Mouse (Mus musculus): ENCODE data around the gene Prpsap2. TPM values are rescaled to one million over a fixed set of nuclear protein-coding genes. Genes with fewer than 3 reads are reported as not detected.

Gene Prpsap2
- total and polyA plus RNA-seq, 2 experiments: 6.0 to 12.6 TPM

DNA sequence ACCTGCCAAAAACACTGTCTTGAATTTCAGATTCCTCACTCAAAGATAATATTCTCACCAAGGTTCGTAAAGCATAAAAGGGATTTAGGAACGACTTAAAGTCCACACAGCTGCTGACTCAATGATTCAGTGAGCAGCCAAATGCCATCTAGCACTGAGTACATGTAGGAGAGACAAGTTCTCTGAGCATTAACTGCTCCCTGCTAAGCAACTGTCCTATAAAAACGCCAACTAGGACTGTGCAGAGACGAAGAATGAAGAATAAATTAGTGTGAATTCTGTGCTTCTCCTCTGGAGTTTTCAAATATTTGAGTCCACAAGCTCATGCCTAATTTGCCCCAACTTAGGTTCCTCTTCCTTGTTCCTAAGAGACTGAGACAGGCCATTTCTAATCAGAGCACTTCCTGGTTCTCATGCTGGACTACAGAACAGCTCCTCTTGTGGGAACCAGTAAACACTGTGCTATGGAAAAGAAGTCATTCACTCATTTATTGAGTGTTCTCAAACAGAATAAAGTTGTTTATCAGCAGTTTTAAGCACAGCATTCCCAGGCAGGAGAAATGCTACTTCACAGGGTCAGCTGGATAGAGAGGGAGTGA, 12.8 kb upstream of the Prpsap2 start:
- Histone ChIP-seq H3K27me3 (ENCODE audit: control insufficient read depth, insufficient read depth, low read length) (no peaks in the 10 kb centered on the region), H3K27ac (replicated peaks; ENCODE audit: insufficient read depth, low read depth, low read length) (no peak overlapping the region), H3K79me2 (ENCODE audit: control insufficient read depth, insufficient read depth, low read length) (no peaks in the 10 kb centered on the region), H3K36me3 (ENCODE audit: control insufficient read depth, insufficient read depth, low read length) (peaks cover 50% of the 10 kb centered on the region), H3K9ac (ENCODE audit: low read depth, low read length) (no peak overlapping the region), H3K4me1 (ENCODE audit: control insufficient read depth, insufficient read depth, low read length) (no peaks in the 10 kb centered on the region), H3K4me3 (ENCODE audit: insufficient read depth, low read depth, low read length) (no peak overlapping the region)
- 88% methylated on average over 4 of the region's 4 CpGs for WGBS
- TF ChIP-seq CTCF (IDR thresholded peaks at IDR 0.05; ENCODE audit: low read depth, low read length): no peak
- TF ChIP-seq POLR2A (IDR thresholded peaks at IDR 0.05; ENCODE audit: extremely low read depth, insufficient read depth, low read length): no peak
- peak; percentile 31 for DNase-seq (ENCODE audit: extremely low read depth, low read depth, low spot score)

DNA sequence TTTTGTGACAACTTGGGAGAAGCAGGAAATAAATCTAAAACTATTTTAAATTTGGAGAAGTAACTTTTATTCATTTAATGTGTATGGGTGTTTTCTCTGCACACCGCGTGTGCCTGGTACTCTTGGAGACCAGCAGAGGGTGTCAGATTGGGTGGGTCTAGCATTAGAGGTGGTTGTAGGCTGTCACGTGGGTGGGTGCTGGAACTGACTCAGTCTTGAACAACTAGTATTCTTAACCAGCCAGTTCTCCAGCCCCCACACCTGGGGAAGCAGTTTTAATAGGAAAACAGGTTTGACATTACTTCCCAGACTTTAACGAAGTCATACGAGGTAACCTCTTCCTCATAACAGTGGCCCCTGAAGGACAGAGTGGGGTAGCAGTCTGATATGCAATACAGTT, 1.4 kb downstream of the Prpsap2 start:
- TF ChIP-seq POLR2A (IDR thresholded peaks at IDR 0.05; ENCODE audit: extremely low read depth, insufficient read depth, low read length): no peak
- TF ChIP-seq CTCF (IDR thresholded peaks at IDR 0.05; ENCODE audit: low read depth, low read length): no peak
- Histone ChIP-seq H3K36me3 (ENCODE audit: control insufficient read depth, insufficient read depth, low read length) (peaks cover 5% of the 10 kb centered on the region), H3K4me1 (ENCODE audit: control insufficient read depth, insufficient read depth, low read length) (no peaks in the 10 kb centered on the region; the same call in 1 of the 2 replicates), H3K27ac (replicated peaks; ENCODE audit: insufficient read depth, low read depth, low read length) (no peak overlapping the region), H3K79me2 (ENCODE audit: control insufficient read depth, insufficient read depth, low read length) (peaks cover 6% of the 10 kb centered on the region; the same call in 1 of the 2 replicates), H3K4me3 (ENCODE audit: insufficient read depth, low read depth, low read length) (no peak overlapping the region), H3K27me3 (ENCODE audit: control insufficient read depth, insufficient read depth, low read length) (no peaks in the 10 kb centered on the region), H3K9ac (ENCODE audit: low read depth, low read length) (no peak overlapping the region)
- 83% methylated on average over 5 of the region's 5 CpGs for WGBS
- DNase-seq (ENCODE audit: extremely low read depth, low read depth, low spot score): no peak

DNA sequence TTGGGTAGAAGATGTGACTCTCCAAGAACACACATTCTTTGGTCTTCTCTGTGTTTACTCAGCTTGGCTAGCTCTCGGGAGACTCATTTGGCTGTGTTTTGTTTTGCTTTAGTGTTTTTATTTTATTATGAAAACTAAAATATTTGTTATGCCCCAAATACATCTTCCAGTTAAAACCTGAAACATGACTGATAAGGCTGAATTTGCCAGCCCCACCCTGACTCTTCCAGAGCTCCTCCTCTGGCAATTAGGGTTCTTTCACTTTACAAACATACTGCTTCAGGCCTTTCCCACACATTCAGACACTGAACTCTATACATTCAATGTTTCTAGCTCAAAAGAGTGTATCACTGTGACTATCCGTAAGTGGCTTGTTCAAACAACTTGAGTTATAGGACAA, 4.7 kb downstream of the Prpsap2 start:
- Histone ChIP-seq H3K4me1 (ENCODE audit: control insufficient read depth, insufficient read depth, low read length) (no peaks in the 10 kb centered on the region; the same call in none of the 2 replicates), H3K9ac (ENCODE audit: low read depth, low read length) (no peak overlapping the region), H3K36me3 (ENCODE audit: control insufficient read depth, insufficient read depth, low read length) (peaks cover 21% of the 10 kb centered on the region), H3K4me3 (ENCODE audit: insufficient read depth, low read depth, low read length) (no peak overlapping the region), H3K79me2 (ENCODE audit: control insufficient read depth, insufficient read depth, low read length) (peaks cover 6% of the 10 kb centered on the region; the same call in 1 of the 2 replicates), H3K27me3 (ENCODE audit: control insufficient read depth, insufficient read depth, low read length) (no peaks in the 10 kb centered on the region), H3K27ac (replicated peaks; ENCODE audit: insufficient read depth, low read depth, low read length) (no peak overlapping the region)
- DNase-seq (ENCODE audit: extremely low read depth, low read depth, low spot score): no peak
- TF ChIP-seq POLR2A (IDR thresholded peaks at IDR 0.05; ENCODE audit: extremely low read depth, insufficient read depth, low read length): no peak
- no peak for TF ChIP-seq CTCF (IDR thresholded peaks at IDR 0.05; ENCODE audit: low read depth, low read length)
- 66% methylated on average over 2 of the region's 2 CpGs for WGBS

DNA sequence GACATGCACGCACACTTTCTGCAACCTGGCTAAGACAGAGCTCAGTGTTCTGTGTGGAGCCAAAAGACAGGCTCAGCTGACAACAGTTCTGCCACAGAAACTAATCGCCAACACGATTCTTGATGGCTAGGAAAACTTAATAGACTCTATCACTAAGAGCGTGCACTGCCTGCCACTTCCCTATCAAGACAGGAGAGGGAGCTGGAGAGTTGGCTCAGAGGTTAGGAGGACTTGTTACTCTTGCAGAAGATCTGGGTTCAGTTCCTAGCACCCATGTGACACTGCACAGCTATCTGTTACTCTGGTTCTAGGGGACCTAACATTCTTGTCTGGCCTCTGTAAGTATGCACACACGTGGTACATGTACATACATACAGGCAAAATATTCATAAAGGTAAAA, 10.3 kb downstream of the Prpsap2 start:
- TF ChIP-seq POLR2A (IDR thresholded peaks at IDR 0.05; ENCODE audit: extremely low read depth, insufficient read depth, low read length): no peak
- TF ChIP-seq CTCF (IDR thresholded peaks at IDR 0.05; ENCODE audit: low read depth, low read length): peak; percentile 52; the same call in 1 of the 2 replicates
- Histone ChIP-seq H3K4me3 (ENCODE audit: insufficient read depth, low read depth, low read length) (no peak overlapping the region), H3K79me2 (ENCODE audit: control insufficient read depth, insufficient read depth, low read length) (no peaks in the 10 kb centered on the region; the same call in 1 of the 2 replicates), H3K9ac (ENCODE audit: low read depth, low read length) (no peak overlapping the region), H3K27me3 (ENCODE audit: control insufficient read depth, insufficient read depth, low read length) (no peaks in the 10 kb centered on the region), H3K27ac (replicated peaks; ENCODE audit: insufficient read depth, low read depth, low read length) (no peak overlapping the region), H3K36me3 (ENCODE audit: control insufficient read depth, insufficient read depth, low read length) (peaks cover 47% of the 10 kb centered on the region), H3K4me1 (ENCODE audit: control insufficient read depth, insufficient read depth, low read length) (no peaks in the 10 kb centered on the region; the same call in 1 of the 2 replicates)
- 83% methylated on average over 5 of the region's 5 CpGs for WGBS
- peak; percentile 39 for DNase-seq (ENCODE audit: extremely low read depth, low read depth, low spot score)

DNA sequence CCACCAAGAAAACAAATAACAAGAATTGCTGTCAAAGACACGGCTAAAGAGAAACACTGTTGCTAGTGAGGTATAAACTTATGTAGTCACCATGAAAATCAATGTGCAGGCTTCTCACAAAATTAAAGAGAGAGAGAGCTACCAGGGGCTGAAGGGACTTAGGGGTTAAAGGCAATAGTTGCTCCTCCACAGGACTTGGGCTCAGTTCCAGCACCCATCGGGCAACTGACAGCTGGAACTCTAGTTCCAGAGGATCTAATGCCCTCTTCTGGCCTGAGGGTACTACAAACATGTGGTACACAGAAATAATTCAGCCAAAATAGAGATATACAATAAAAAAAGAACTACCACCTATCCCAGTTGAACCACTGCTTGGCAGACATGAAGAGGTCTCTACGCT, 14.7 kb downstream of the Prpsap2 start:
- DNase-seq (ENCODE audit: extremely low read depth, low read depth, low spot score): no peak
- Histone ChIP-seq H3K9ac (ENCODE audit: low read depth, low read length) (no peak overlapping the region), H3K36me3 (ENCODE audit: control insufficient read depth, insufficient read depth, low read length) (peaks cover 55% of the 10 kb centered on the region), H3K27me3 (ENCODE audit: control insufficient read depth, insufficient read depth, low read length) (no peaks in the 10 kb centered on the region), H3K4me1 (ENCODE audit: control insufficient read depth, insufficient read depth, low read length) (no peaks in the 10 kb centered on the region), H3K27ac (replicated peaks; ENCODE audit: insufficient read depth, low read depth, low read length) (no peak overlapping the region), H3K4me3 (ENCODE audit: insufficient read depth, low read depth, low read length) (no peak overlapping the region), H3K79me2 (ENCODE audit: control insufficient read depth, insufficient read depth, low read length) (no peaks in the 10 kb centered on the region)
- TF ChIP-seq POLR2A (IDR thresholded peaks at IDR 0.05; ENCODE audit: extremely low read depth, insufficient read depth, low read length) (no peak), CTCF (IDR thresholded peaks at IDR 0.05; ENCODE audit: low read depth, low read length) (no peak)
- 59% methylated on average over 3 of the region's 3 CpGs for WGBS

DNA sequence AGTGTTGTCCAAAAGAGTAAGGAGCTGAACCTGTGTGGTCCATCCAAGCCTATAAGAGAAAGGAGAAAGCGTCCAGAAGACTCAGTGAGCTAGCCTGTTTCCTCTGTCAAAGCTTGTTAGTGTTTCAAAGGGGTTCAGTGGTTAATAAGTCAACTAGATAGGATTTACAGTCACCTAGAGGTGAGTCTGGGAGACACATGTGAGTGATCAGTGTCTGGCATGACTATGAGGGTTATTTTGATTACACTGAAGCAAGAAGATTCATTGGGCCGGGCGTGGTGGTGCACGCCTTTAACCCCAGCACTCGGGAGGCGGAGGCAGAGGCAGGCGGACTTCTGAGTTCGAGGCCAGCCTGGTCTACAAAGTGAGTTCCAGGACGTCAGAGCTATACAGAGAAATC, 16.1 kb downstream of the Prpsap2 start:
- no peak for DNase-seq (ENCODE audit: extremely low read depth, low read depth, low spot score)
- TF ChIP-seq POLR2A (IDR thresholded peaks at IDR 0.05; ENCODE audit: extremely low read depth, insufficient read depth, low read length) (no peak), CTCF (IDR thresholded peaks at IDR 0.05; ENCODE audit: low read depth, low read length) (no peak)
- Histone ChIP-seq H3K79me2 (ENCODE audit: control insufficient read depth, insufficient read depth, low read length) (no peaks in the 10 kb centered on the region), H3K36me3 (ENCODE audit: control insufficient read depth, insufficient read depth, low read length) (peaks cover 54% of the 10 kb centered on the region), H3K27ac (replicated peaks; ENCODE audit: insufficient read depth, low read depth, low read length) (no peak overlapping the region), H3K4me3 (ENCODE audit: insufficient read depth, low read depth, low read length) (no peak overlapping the region), H3K4me1 (ENCODE audit: control insufficient read depth, insufficient read depth, low read length) (no peaks in the 10 kb centered on the region), H3K9ac (ENCODE audit: low read depth, low read length) (no peak overlapping the region), H3K27me3 (ENCODE audit: control insufficient read depth, insufficient read depth, low read length) (no peaks in the 10 kb centered on the region)
- WGBS: 95% methylated on average over 9 of the region's 9 CpGs
